Mouse (Mus musculus): ENCODE measurements around the gene Gm8297. TPM values are rescaled to one million over a fixed set of nuclear protein-coding genes. Genes with fewer than 3 reads are reported as not detected.

Gene Gm8297
- total RNA-seq (2023) = not detected

DNA sequence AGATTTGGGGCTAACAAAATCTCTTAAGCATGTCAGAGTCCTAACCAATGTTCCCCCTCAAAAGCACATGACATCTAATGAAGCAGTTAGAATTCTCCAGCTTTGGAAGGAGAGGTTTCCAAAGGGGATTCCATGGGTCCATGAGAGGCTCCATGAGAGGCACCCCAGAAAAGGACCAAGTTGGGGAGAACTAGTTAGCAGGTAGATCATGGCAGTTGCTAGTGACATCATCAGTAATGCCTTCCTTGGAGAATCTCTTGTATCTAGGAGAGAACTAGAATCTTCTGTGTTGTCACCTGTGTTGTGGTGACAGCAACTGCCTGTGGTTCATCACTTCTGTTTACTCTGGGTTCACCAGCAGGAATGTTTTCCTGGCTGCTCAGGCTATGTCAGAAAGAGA lies at the start of gene Gm8297:
TSS of gene Gm8297 (plus strand) at position 301 of the 400 bp plus-strand sequence.

DNA sequence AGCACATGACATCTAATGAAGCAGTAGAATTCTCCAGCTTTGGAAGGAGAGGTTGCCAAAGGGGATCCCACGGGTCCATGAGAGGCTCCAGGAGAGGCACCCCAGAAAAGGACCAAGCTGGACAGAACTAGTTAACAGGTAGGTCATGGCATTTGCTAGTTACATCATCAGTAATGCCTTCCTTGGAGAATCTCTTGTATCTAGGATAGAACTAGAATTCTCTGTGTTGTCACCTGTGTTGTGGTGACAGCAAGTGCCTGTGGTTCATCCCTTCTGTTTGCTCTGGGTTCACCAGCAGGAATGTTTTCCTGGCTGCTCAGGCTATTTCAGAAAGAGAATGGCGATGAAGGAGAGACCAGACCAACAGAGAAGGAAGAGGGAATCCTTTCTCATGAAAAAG lies 31.9 kb downstream of the Gm8297 start, which contains the start of gene Gm3298:
TSS of gene Gm3298 (plus strand) at position 301 of the 400 bp plus-strand sequence.

Other genes starting within 250 kb of the Gm8297 start
- not detected for gene Gm9602, start 207.6 kb upstream of the Gm8297 start, total RNA-seq (2023)
- gene Gm3269, start 145.8 kb upstream of the Gm8297 start, total RNA-seq (2023) = not detected
- gene Gm3264, start 128.4 kb upstream of the Gm8297 start, total RNA-seq (2023) = not detected
- not detected for gene Gm3278, start 91.5 kb upstream of the Gm8297 start, total RNA-seq (2023)
- gene Gm3298, start 32.0 kb downstream of the Gm8297 start, total RNA-seq (2023) = not detected
- gene 4930555G01Rik, start 66.7 kb downstream of the Gm8297 start, total RNA-seq (2023) = not detected
- gene Gm8281, start 87.1 kb downstream of the Gm8297 start, total RNA-seq (2023) = not detected
- not detected for gene Gm8279, start 147.6 kb downstream of the Gm8297 start, total RNA-seq (2023)
- not detected for gene Gm3317, start 180.6 kb downstream of the Gm8297 start, total RNA-seq (2023)
- gene Gm8271, start 201.9 kb downstream of the Gm8297 start, total RNA-seq (2023) = not detected